Comparison of ENCODE assay signal across 24 mouse cellular contexts in genomic region chr13:71150092-71150491, GRCm38 (mm10).
DNase-seq lines count a peak whose midpoint lies in the region; ATAC-seq and TF ChIP-seq lines count a peak whose summit lies in the region.
"Had no signal": no experiment of that assay in that cellular context is flagged by ENCODE, and none has a peak within 500 bp of the region (broad histone marks: within the 10 kb centered on the region; RNA-seq: fewer than 3 reads in every experiment).

No protein-coding gene starts in this region.

- no peak overlapping the region for H3K4me3 ChIP-seq in heart, embryonic 12.5 days
- no peak overlapping the region for H3K4me3 ChIP-seq in midbrain, embryonic 11.5 days (ENCODE audit: low read depth, low read length)
- H3K4me3 ChIP-seq in midbrain, embryonic 10.5 days = no peak overlapping the region
- H3K4me3 ChIP-seq: embryonic facial prominence, embryonic 12.5 days; embryonic facial prominence, embryonic 15.5 days; forebrain, embryonic 12.5 days; forebrain, embryonic 15.5 days; heart, adult 2 months; heart, embryonic 10.5 days had no signal

- H3K36me3 ChIP-seq in heart, embryonic 12.5 days = no peaks in the 10 kb centered on the region
- H3K36me3 ChIP-seq in midbrain, embryonic 11.5 days (ENCODE audit: control insufficient read depth, insufficient read depth, low read length) = no peaks in the 10 kb centered on the region
- no peaks in the 10 kb centered on the region for H3K36me3 ChIP-seq in midbrain, embryonic 10.5 days
- H3K36me3 ChIP-seq: embryonic facial prominence, embryonic 12.5 days; embryonic facial prominence, embryonic 15.5 days; forebrain, embryonic 12.5 days; forebrain, embryonic 15.5 days; heart, embryonic 10.5 days had no signal

- no peaks in the 10 kb centered on the region for H3K9me3 ChIP-seq in heart, embryonic 12.5 days (replicated peaks)
- no peaks in the 10 kb centered on the region for H3K9me3 ChIP-seq in midbrain, embryonic 11.5 days (ENCODE audit: control insufficient read depth, low read length)
- H3K9me3 ChIP-seq in midbrain, embryonic 10.5 days (replicated peaks) = no peaks in the 10 kb centered on the region
- H3K9me3 ChIP-seq: embryonic facial prominence, embryonic 12.5 days; embryonic facial prominence, embryonic 15.5 days; forebrain, embryonic 12.5 days; forebrain, embryonic 15.5 days; heart, embryonic 10.5 days had no signal

- 32% methylated on average over 1 of the region's 1 CpGs for WGBS in heart, embryonic 12.5 days
- 79% methylated on average over 1 of the region's 1 CpGs for WGBS in midbrain, embryonic 11.5 days
- 68% methylated on average over 1 of the region's 1 CpGs for WGBS in midbrain, embryonic 10.5 days

- no peak for TF ChIP-seq CTCF in Patski (IDR thresholded peaks at IDR 0.05)

- H3K27ac ChIP-seq in heart, embryonic 12.5 days (ENCODE audit: poor library complexity, severe bottlenecking) = no peak overlapping the region
- no peak overlapping the region for H3K27ac ChIP-seq in midbrain, embryonic 11.5 days (ENCODE audit: low read depth, low read length)
- no peak overlapping the region for H3K27ac ChIP-seq in midbrain, embryonic 10.5 days (replicated peaks)
- H3K27ac ChIP-seq: embryonic facial prominence, embryonic 12.5 days; embryonic facial prominence, embryonic 15.5 days; forebrain, embryonic 12.5 days; forebrain, embryonic 15.5 days; heart, adult 2 months; heart, embryonic 10.5 days; hindbrain, embryonic 14.5 days; hindbrain, postnatal 0 days had no signal

- no peaks in the 10 kb centered on the region for H3K27me3 ChIP-seq in heart, embryonic 12.5 days (replicated peaks)
- no peaks in the 10 kb centered on the region; the same call in 1 of the 2 replicates for H3K27me3 ChIP-seq in midbrain, embryonic 11.5 days (ENCODE audit: control insufficient read depth, insufficient read depth, low read length)
- peaks cover 74% of the 10 kb centered on the region for H3K27me3 ChIP-seq in midbrain, embryonic 10.5 days (ENCODE audit: low read depth, poor library complexity, severe bottlenecking)
- H3K27me3 ChIP-seq in Patski = no peaks in the 10 kb centered on the region
- H3K27me3 ChIP-seq: embryonic facial prominence, embryonic 12.5 days; embryonic facial prominence, embryonic 15.5 days had no signal

- intact Hi-C loops in left cerebral cortex, postnatal 10 days (cut with DNase I) = no loop called here

- POLR2A ChIA-PET in Patski (lab: Charles Lee) = interaction anchor here (0.5 kb wide), 1 partner anchor 808 kb away, joined by 3 read pairs; no protein-coding TSS in a partner anchor

- CTCF ChIA-PET in Patski (lab: Charles Lee) = no interaction called here

- in situ Hi-C loops in Patski (cut with MboI; ENCODE audit: low pct_unique_long_range_greater_than_20kb) = no loop called here

- no peak overlapping the region for H3K4me2 ChIP-seq in heart, embryonic 12.5 days
- no peak overlapping the region for H3K4me2 ChIP-seq in midbrain, embryonic 11.5 days
- H3K4me2 ChIP-seq: embryonic facial prominence, embryonic 12.5 days; embryonic facial prominence, embryonic 15.5 days; forebrain, embryonic 12.5 days; forebrain, embryonic 15.5 days; hindbrain, embryonic 14.5 days had no signal

- peak; percentile 13 for DNase-seq in heart, adult 11 months
- DNase-seq in midbrain, embryonic 11.5 days (ENCODE audit: low spot score, missing footprints) = peak; percentile 62
- DNase-seq in midbrain, embryonic 10.5 days (ENCODE audit: low spot score) = no peak
- peak; percentile 53 for DNase-seq in Patski (ENCODE audit: low read depth, low spot score)
- no peak for DNase-seq in left cerebral cortex, postnatal 10 days (ENCODE audit: extremely low spot score in 1 of 2, low spot score in 2 of 2)
- DNase-seq: adrenal gland, adult 2 months; adrenal gland, postnatal 14 days; cerebellum, adult 11 months; cerebellum, adult 2 months; cerebellum, adult 9-11 months; cerebellum, postnatal 25 days; gastrocnemius, postnatal 25 days; heart, adult 2 months had no signal

- H3K9ac ChIP-seq in heart, embryonic 12.5 days = no peak overlapping the region
- no peak overlapping the region for H3K9ac ChIP-seq in midbrain, embryonic 11.5 days (ENCODE audit: low read length)
- H3K9ac ChIP-seq: embryonic facial prominence, embryonic 12.5 days; embryonic facial prominence, embryonic 15.5 days; forebrain, embryonic 12.5 days; forebrain, embryonic 15.5 days; hindbrain, embryonic 14.5 days had no signal

- ATAC-seq in heart, embryonic 12.5 days (ENCODE audit: insufficient number of reproducible peaks, low FRiP score) = no peak
- ATAC-seq in midbrain, embryonic 11.5 days (ENCODE audit: low FRiP score) = no peak
- peak; percentile 54 for ATAC-seq in Patski
- ATAC-seq: CD4-positive, CD25-positive, alpha-beta regulatory T cell, adult 4 months; forebrain, embryonic 15.5 days; hindbrain, postnatal 0 days; inflammation-experienced regulatory T-cells, adult 6 months; intestine, embryonic 16.5 days had no signal

- H3K4me1 ChIP-seq in heart, embryonic 12.5 days (replicated peaks) = 0 out of 2 replicates have a peak, but pooled peaks cover 5% of the 10 kb centered on the region
- peaks cover 9% of the 10 kb centered on the region for H3K4me1 ChIP-seq in midbrain, embryonic 11.5 days (ENCODE audit: control insufficient read depth, insufficient read depth, low read length)
- H3K4me1 ChIP-seq in midbrain, embryonic 10.5 days = peaks cover 24% of the 10 kb centered on the region
- H3K4me1 ChIP-seq: embryonic facial prominence, embryonic 12.5 days; embryonic facial prominence, embryonic 15.5 days; heart, embryonic 10.5 days had no signal

Comparison
In these comparisons a context has a peak if more than half of its experiments do, and no peak if none do; other contexts are left out.
1. DNase-seq: peak in heart, adult 11 months (single experiment), midbrain, embryonic 11.5 days (single experiment) and Patski (single experiment); none in midbrain, embryonic 10.5 days (single experiment) and left cerebral cortex, postnatal 10 days (0 of 2).